Mouse (Mus musculus): Measurements from ENCODE around the gene Wdr45b. TPM values are rescaled to one million over a fixed set of nuclear protein-coding genes. Genes with fewer than 3 reads are reported as not detected.
A peak's percentile ranks its signal among the peaks of the same experiment; 100 is the strongest.
"Not testable (repeated sequence)": the region's sequence is repeated elsewhere in the genome, so short reads cannot be mapped to it uniquely, and the experiment has no call there.

Wdr45b gene
- total RNA-seq (2021): 10 to 100 TPM; 55.8 to 56.4 TPM

DNA sequence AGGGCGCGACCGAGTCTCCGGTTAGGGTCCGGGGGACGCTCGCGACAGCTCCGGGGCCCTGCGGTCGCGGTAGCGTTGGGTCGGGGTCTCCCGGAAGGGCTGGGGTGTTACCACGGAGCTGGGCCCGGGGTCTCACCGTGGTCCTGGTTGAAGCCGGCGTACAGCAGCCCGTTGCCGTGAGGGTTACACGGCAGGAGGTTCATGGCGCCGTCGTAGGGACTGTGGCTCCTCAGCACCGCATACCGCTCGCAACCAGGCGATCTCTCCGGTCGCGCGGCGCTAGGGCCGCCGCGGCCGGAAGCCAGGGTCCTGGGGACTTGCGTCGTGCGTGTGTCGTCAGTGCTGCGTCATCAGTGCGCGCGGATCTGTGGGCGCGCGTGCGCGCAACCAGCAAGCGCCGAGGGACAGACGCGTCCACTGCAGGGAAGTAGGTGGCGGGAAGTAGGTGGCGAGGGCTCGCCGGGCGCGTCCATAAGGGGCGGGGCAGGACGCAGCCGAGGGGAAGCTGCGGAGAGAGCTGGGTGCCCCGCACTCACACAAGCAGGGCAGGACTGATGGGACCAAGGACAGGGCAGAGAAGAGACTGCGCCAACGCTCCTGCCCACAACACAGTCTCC lies at the start of gene Wdr45b:
TSS of gene Wdr45b (minus strand) at position 355 of the 617 bp plus-strand sequence.
- peak; percentile 98 for DNase-seq

DNA sequence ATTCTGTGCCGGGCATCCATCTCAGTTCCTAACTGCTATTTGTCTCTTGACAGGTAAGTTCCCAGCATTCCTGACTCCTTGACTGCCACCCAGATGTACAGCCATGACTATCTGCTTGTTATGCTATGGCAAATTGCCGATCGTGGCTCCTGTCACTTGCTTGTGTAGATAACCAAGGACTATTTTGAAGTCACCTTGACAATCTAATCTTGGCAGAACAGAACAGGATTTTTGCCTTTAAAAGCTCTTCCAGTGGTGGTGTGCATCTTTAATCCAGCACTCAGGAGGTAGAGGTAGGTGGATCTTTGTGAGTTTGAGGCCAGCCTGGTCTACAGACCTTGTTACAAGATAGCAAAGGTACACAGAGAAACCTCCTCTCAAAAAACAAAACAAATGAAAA lies 38.2 kb upstream of the Wdr45b start:
- DNase-seq: no peak

DNA sequence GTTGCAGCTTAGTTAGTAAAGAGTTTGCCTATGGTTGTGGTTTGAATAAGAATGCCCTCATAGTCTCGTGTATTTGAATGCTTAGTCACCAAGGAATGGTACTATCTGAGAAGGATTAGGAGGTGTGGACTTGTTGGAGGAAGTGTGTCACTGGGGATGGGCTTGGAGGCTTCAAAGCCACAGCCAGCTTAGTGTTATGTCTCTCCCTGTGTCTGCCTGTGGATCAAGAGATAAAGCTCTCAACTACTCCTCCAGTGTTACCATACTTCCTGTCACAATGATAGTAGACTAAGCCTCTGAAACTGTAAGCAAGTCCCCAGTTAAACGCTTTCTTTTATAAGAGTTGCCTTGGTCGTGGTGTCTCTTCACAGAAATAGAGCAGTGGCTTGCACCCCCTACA lies 36.5 kb upstream of the Wdr45b start:
- no peak for DNase-seq

DNA sequence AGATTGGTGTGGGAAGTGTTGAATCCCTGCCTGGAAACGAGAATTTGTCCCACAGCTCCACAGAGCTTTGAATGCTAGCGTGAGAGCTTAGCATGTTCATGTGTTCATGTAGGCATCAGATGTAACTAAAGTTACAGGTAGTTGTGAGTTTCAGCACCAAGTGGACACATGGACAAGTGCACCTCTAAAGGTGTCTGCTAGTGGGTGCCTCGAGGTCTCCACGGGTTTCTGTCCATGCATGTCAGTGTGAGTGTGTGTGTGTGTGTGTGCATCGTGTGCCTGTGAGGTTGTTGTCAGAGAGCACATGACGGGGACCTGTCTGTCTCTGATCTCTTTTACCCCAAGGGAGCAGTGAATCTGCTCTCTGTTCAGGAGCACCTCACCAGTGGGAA lies 34.3 kb upstream of the Wdr45b start:
- DNase-seq: no peak

DNA sequence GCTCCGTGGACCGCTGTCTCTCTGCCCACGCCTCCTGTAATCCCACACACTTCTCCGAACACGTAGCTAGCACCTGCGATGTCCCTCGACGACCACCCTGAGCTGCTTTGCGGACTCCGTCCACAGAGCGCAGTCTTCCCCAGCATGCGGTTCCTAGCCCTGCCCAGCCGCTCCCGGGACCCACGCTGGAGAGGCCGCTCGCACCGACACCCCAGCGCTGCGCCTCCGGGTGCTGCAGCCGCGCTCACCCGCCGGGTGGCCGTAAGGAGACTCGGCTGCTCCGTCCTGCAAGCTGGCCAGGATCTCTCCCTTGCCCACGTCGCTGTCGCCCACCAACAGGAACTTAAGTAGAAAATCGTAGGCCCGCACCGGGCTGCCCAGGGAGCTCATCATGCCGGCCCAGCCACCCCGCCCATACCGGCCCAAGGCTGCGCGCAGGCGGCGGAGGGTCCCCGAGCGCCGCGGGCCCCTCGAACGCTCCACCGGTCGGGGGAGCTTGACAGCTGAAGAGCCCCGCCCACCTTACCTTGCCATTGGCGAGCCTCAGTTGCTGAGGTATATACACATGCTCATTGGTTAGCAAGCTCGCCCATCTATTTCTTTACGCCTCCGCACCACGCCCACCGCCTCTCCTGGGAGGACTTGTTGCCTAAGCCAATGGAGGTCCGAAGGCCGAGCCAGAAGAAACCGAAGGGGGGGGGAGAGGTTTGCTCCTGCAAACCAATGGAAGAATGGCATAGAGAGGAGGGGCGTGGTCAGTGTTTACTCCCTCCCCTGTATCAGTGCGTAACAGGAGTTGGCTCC lies 33.7 kb upstream of the Wdr45b start, which contains the start of gene Rab40b:
TSS of gene Rab40b (minus strand) at position 502 of the 804 bp plus-strand sequence.
- DNase-seq: peak; percentile 94

DNA sequence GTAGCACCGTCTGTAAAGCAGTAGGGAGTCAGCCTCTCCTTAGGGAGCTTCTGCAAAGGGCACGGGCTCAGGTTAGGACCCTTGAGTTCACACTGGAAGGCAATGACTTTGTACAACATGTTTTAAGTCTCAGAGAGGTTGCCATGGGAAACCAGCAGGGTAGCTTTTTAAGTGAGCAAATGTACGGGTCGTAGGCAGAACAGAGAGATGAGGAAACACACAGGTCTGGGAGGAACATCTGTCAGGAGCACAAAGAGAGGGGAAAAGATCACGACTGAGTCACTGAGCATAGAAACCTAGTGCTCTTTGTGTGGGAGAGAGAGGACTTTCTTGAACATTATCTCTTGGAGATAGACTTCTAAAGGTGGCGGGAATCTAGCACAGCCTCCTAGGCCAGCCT lies 26.0 kb upstream of the Wdr45b start:
- no peak for DNase-seq

DNA sequence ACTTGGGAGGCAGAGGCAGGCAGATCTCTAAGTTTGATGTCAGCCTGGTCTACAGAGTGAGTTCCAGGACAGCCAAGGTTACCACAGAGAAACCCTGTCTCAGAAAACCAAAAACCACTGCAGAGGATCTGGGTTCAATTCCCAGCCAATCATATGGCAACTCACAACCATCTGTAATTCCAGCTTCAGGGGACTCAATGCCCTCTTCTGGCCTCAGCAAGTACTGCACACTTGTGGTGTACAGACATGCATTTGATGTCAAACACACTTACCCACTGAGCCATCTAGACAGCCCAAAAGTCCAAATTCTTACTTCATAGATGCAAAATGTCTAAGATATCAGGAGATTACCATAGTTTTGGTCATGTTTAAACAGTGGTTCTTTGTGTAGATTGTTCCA lies 24.4 kb upstream of the Wdr45b start:
- no peak for DNase-seq

DNA sequence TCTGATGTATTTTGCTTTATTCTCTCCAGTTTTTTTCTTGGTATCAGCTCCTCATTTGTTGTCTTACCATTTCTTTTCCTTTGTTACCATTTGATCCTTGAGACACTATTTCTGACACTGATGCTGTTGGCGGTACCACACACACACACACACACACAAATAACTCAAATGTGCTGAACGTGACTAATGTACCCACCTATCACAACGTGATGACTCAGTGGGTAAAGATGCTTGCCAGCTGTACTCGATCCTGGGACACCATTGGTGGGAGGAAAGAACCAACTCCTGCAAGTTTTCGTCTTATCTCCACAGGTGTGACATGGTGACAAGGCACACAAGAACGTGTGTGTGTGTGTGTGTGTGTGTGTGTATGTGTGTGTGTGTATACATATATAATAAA lies 19.1 kb upstream of the Wdr45b start:
- DNase-seq: no peak

DNA sequence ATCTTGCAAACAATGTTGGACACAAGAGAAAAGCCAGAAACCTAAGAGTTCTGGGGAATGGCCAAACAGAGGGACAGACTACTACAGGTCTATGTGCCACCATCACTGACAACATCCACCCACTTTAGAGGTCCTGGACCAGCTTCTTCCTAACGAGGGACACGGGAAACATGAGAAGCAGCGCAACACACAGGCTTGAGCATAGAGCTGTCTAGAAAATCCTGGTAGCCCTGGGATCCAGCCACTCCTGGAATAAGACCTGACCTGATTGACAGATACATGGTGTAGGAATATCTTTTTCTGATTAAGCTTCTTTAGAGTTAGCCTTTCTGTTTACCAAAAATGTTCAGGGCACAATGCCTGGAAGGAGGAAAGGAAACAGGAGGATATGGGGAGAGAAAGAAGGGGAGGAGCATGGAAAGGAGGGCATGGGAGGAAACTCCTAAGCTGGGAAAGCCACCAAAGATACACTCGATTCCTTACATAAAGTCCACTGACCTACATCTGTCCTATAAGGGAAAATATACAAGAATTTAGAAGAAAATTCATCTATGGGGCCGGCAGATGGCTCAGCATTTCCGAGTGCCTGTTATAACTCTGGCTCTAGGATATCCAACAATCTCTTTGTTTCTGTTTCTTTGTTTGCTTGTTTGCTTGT lies 16.2 kb upstream of the Wdr45b start:
- DNase-seq: no peak

DNA sequence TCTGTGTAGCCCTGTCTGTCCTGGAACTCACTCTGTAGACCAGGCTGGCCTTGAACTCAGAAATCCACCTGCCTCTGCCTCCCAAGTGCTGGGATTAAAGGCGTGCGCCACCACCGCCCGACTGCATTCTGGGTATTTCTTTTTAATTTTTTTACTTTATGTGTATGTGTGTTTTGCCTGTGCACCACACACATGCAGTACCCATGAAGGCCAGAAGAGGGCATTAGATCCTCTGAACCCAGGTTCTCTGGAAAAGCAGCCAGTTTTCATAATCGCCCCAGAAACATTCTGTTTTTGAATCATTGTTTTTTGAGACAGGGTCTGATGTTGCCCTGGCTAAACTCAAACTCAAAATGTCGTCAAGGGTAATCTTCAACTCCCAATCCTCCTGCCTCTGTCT lies 15.4 kb upstream of the Wdr45b start:
- DNase-seq: peak; percentile 50

DNA sequence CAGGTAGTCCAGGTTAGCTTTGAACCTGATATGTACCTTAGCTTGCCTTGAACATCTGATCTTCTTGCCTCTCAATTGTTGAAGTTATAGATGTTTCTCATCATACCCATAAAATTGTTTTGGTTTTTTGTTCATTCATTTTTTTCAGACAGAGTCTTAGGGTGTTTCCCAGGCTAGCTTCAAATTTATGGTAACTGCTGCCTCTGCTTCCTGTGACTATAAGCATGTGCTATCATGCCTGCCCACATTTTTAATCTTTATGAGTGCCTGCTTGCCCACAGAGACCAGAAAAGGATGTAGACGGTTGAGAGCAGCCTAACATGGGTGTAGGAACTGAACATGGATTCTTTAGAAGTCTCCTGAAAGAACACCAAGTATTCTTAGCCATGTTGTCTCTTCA lies 14.5 kb upstream of the Wdr45b start:
- no peak for DNase-seq

DNA sequence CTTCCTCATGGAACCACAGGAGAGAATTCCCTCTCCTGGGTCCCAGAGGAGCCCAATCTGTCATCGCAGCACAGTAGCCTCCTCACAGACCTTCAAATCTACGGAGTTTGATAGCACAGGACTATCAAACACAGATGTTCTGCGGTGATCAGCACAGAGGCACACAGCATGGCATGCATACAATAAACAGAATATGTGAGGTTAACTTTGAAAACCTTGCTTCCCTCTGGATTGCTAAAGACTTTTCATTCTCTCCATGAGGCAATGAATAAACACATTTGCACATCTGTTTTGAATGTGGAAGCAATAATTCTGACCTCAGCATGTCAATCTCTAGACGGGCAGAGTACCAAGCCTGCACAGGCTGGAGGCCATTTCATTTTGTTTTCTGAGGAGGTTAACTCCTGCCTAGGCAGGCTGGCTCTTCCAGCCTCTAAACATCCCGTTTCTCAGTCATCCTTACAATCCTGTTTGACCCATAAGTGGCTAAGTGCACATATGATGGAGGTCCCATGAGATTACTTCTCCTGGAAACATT lies 13.0 kb upstream of the Wdr45b start:
- DNase-seq: no peak

DNA sequence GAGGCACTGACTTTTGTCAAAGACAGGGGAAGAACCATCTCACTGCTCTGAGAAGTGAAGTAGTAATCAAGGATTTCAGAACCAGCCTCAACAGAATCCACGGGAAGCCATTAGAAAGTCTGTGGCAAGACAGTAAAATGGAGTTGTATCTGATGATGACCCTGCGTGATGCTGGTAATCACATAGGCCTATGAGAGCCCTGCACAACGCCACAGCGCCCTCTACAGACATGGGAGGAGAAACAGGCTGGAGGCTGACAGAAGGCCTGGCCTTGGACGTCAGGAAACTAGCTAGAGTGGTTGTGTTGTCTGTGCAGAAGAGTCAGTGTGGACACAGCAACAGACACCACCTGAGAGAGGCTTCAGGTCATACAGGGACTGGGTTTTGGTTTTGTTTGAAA lies 8.0 kb upstream of the Wdr45b start:
- DNase-seq: peak; percentile 28

DNA sequence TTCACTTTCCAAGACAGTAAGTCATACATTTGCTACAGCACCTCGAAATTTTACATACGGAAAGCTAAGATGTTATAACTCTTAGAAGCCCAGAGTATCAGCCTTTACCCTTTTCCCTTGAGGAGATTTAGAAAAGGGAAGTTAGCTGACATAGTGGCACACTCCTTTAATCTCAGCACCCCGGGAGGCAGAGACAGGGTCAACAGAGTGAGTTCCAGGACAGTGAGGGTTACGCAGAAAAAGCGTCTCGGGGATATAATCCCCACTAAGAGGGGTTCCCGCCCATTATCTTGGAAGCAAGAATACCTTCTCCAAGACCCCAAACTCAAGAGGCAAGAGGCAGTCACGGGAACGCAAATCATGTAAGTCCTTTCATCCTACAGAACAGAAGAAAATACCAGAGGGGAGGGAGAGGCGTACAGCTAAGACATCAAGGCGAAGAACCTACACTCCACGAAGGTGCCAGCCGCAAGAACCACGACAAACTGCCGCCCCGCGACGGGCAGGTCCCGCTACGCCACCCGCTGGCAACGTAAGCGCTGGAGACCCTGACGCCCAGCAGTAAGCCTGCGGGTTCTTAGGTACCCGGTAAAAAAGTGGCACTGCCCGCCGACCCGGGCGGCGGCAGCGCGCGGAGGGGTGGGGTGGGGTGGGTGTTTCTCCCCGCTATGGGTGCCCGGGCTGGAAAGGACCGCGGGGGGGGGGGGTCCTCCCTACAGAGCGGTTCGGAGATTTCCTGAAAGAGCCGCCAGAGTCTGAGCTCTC lies 737 bp downstream of the Wdr45b start:
- DNase-seq: peak; percentile 48

DNA sequence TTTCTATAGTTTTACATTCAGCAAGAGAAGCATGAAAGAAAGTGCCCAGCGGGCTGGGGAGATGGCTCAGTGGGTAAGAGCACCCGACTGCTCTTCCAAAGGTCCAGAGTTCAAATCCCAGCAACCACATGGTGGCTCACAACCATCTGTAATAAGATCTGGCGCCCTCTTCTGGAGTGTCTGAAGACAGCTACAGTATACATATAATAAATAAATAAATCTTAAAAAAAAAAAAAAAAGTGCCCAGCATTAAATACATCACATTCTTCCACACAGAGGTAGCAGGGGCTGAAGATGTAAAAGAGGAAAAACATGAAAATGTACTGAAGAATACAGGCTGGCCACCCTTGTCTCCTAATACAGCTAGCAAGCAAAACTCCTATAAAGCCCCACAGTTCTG lies 5.5 kb downstream of the Wdr45b start:
- DNase-seq: not testable (repeated sequence)

DNA sequence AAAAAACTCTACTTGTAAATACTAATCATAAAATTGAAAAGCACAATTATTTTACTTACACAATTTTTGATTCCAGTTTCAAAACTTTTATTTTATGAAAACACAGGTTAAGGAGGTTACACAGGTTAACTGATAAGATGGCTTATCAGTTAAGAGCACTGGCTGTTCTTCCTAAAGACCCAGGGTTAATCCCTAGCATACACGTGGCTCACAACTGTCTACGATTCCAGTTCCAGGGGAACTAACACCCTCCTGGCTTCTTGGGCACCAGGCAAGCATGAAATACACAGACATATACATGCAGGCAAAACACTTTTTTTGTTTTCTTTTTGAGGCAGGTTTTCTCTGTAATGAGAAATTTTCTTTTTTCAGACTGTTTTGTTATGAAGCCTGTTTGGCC lies 6.1 kb downstream of the Wdr45b start:
- no peak for DNase-seq

DNA sequence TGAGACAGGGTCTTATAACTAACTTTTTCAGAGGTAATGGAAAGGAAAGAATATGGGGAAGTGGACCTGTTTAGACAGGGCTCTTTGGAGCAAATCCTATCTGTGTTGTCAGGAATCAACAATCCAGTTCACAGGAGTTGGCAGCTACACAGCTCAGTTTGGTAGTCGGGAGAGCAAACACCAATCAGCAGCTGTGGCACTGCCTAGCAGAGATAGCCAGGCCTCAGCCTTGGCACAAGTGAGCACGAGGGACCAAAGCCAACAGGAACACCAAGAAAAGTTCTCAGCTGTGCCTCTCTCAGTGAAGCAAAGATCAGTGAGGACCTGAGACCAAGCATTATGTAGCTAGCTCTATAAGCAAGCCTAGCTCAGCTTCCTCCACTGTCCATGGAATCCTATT lies 7.2 kb downstream of the Wdr45b start:
- peak; percentile 54 for DNase-seq

DNA sequence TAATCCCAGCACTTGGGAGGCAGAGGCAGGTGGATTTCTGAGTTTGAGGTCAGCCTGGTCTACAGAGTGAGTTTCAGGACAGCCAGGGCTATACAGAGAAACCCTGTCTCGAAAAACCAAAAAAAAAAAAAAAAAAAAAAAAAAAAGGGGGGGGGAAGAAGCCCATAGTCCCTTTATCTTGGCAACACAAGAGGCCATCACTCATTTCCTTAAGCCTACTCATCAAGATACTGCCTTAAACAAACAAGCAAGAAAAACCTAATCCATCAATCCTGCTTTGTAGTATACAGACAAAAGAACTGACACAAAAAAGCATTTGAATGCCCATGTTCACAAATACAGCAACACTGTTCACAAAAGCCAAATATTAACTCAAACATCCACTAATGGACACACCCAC lies 11.8 kb downstream of the Wdr45b start:
- not testable (repeated sequence) for DNase-seq

DNA sequence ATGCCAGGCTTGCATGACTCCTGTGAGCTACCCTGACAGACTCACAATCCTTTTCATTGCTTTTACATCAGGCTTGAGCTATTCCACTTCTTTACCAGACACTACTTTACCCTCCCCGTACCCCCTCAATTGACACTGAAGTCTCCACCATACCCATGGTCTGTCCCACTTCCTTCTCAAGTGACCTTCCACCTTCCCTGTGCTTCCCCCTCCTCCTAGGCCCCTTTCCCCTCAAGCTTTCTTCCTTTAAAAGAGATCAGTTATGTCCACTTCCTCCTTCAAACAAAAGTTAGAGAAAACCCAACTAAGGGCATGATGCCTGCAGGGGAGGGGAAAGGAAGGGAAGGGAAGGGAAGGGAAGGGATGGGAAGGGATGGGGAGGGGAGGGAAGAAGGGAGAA lies 14.0 kb downstream of the Wdr45b start:
- no peak for DNase-seq

DNA sequence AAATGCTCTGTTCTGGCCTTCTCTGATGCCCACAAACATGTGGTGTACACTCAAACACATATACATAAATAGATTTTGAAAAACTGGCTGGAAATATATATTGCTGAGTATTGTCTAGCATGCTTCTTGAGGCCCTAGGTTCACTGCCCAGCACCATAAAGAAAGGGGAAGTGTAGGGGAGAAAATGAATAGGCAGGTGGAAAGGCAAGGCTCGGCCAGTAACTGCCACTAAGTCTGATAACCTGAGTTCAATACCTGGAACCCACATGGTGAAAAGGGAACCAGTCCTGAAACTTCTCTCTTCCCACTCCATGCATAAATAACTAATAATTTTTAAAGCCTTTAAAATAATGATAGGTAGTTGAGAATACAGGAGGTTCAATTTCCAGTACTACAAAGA lies 14.6 kb downstream of the Wdr45b start:
- no peak for DNase-seq

DNA sequence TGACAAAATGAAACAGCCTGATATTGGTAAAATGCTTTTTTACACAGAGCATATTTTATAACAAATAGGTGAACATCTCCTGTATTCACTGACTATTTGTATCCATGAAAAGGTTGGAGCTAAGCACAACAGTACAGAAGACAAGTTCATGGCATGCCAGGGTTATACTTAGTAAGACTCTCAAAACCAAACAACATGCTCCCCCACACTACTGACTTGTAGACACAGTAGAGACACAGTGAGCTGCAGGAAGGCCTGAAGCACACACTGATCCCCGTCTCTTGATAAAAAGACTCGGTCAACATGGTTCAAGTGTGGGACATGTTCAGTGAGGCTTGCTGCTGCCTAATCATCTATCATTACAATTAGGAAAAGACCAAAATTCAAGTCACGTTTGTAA lies 22.6 kb downstream of the Wdr45b start:
- DNase-seq: no peak

DNA sequence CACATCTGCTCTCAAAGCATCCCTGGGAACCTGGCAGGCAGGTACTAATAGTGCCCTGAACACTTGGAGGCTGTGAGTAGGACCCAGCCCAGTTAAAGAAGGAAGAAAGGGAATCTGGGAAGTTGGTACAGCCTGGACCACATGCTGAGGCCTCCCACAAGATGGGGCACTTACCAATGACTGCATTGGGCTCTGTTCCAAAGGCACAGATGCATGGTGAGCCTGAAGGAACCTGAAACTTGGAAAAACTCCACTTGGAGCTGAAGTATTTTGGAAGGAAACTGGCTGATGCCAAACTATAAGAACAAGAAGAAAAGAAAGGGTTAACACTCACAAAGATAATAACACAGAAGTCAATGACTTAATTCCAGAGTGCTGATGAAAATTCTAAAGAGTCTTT lies 25.6 kb downstream of the Wdr45b start:
- no peak for DNase-seq

DNA sequence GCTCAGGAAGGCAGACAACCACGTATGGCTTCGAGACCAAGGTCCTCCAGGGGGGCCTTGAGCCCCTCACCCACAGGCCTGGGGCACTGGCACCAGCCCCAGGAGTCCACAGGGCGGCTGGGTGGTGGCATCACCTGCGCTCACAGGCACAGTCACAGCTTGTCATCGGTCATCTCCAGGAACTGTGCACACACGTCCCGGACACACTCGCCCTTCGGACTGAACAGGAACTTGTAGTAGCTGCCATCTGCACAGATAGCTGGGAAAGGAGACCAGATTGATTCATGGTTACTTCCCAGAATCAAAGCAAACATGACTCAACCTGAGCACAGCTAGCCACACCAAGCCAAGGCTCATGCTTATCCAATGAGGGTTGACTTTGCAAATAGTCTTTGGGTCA lies 26.0 kb downstream of the Wdr45b start:
- no peak for DNase-seq

Data from heart, postnatal 4 days (tissue).